Mouse (Mus musculus) bone marrow macrophage, adult 2 months (primary cell): ENCODE measurements around the gene Ppfia3.

Experiments used
- CTCF ChIP-seq: IDR thresholded peaks from 2 replicates; pipeline ENCODE4 v1.5.1; 2012; ENCODE audit warnings: low read depth, mild to moderate bottlenecking, low read length, moderate library complexity
- POLR2A ChIP-seq: IDR thresholded peaks from 2 replicates; pipeline ENCODE4 v1.6.1; 2012; ENCODE audit warnings: mild to moderate bottlenecking, low read depth, low read length, borderline replicate concordance

DNA sequence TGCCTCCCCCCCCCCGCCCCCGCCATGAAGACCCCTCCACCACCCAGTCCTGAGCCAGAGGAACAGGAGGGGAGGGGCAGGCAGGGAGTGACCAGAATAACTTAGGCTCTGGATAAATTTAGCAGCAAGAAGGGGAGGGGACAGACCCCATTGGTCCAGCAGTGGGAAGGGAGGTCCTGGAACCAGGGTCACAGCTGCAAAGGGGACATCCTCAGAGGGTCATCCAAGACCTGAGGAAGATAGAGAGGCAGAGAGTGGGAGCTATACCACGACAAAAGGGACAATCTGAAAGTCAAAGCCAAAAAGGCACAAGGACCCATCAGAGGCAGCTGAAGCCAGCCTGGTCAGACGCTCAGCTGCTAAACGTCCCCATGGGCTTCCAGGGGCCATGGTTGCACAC lies 31.8 kb downstream of the Ppfia3 start, which contains the start of gene Hrc:
- TF ChIP-seq CTCF, result no peak
- TF ChIP-seq POLR2A, result no peak
